Mouse (Mus musculus) C2C12 (cell line): ENCODE measurements at regions not wholly inside any gene's neighbourhood (a gene's known extent, or its start where the extent isn't known, plus 50 kb on each side); places are given as distances from the start of the nearest gene placed in this dataset.

Experiments
- CEBPB ChIP-seq: IDR thresholded peaks from one replicate; pipeline ENCODE4 v1.6.1; 2011; ENCODE audit warnings: low read depth, mild to moderate bottlenecking, control low read depth, moderate library complexity
- CTCF ChIP-seq: IDR thresholded peaks from one replicate; pipeline ENCODE4 v1.5.1; 2011; ENCODE audit not compliant: control insufficient read depth, insufficient read depth, insufficient read length
- MAX ChIP-seq: IDR thresholded peaks from one replicate; pipeline ENCODE4 v1.6.1; 2011; ENCODE audit warnings: mild to moderate bottlenecking, control low read depth
- MYOD1 ChIP-seq: IDR thresholded peaks from one replicate; pipeline ENCODE4 v1.6.1; 2011; ENCODE audit warnings: low read depth; ENCODE audit not compliant: control insufficient read depth, insufficient read length
- MYOG ChIP-seq: IDR thresholded peaks from one replicate; pipeline ENCODE4 v1.6.1; 2011; ENCODE audit not compliant: control insufficient read depth, insufficient read length; ENCODE audit errors: extremely low read depth
- USF1 ChIP-seq: IDR thresholded peaks from one replicate; pipeline ENCODE4 v1.6.1; 2011; ENCODE audit warnings: low read depth, mild to moderate bottlenecking, control low read depth, moderate library complexity

GRCm38 (mm10) chr5:133619347-133619746, 480.2 kb upstream of the Castor2 start:
- TF ChIP-seq CTCF (no peak), MYOD1 (no peak), USF1 (no peak), MAX (no peak), MYOG (no peak), CEBPB (no peak)
